Mouse (Mus musculus): Measurements from ENCODE around the gene Vps13c.

Vps13c gene

GRCm38 (mm10) chr9:67839981-67840859 lies at the start of gene Vps13c:
Gene Vps13c (plus strand): TSS chr9:67840396.
- DNase-seq (ENCODE audit: low spot score in 2 of 2): peak; percentile 60 to 71

GRCm38 (mm10) chr9:67792405-67792804 lies 47.8 kb upstream of the Vps13c start:
- DNase-seq (ENCODE audit: low spot score in 2 of 2): no peak

GRCm38 (mm10) chr9:67793501-67793900 lies 46.7 kb upstream of the Vps13c start:
- no peak for DNase-seq (ENCODE audit: low spot score in 2 of 2)

- DNase-seq (ENCODE audit: low spot score in 2 of 2): no peak
Observed at GRCm38 (mm10) chr9:67794216-67794615, 46.0 kb upstream of the Vps13c start.

- DNase-seq (ENCODE audit: low spot score in 2 of 2): no peak
Observed at GRCm38 (mm10) chr9:67794668-67795067, 45.5 kb upstream of the Vps13c start.

GRCm38 (mm10) chr9:67795205-67795675 lies 45.0 kb upstream of the Vps13c start:
- peak; percentile 28 to 49 for DNase-seq (ENCODE audit: low spot score in 2 of 2)

GRCm38 (mm10) chr9:67799078-67799819 lies 40.9 kb upstream of the Vps13c start:
- DNase-seq (ENCODE audit: low spot score in 2 of 2): no peak

- DNase-seq (ENCODE audit: low spot score in 2 of 2): peak; percentile 24 to 25
Observed at GRCm38 (mm10) chr9:67802241-67802640, 38.0 kb upstream of the Vps13c start.

GRCm38 (mm10) chr9:67807000-67807399 lies 33.2 kb upstream of the Vps13c start:
- no peak for DNase-seq (ENCODE audit: low spot score in 2 of 2)

GRCm38 (mm10) chr9:67810527-67810926 lies 29.7 kb upstream of the Vps13c start:
- DNase-seq (ENCODE audit: low spot score in 2 of 2): no peak

- DNase-seq (ENCODE audit: low spot score in 2 of 2): no peak
Observed at GRCm38 (mm10) chr9:67811116-67811515, 29.1 kb upstream of the Vps13c start.

GRCm38 (mm10) chr9:67813171-67813570 lies 27.0 kb upstream of the Vps13c start:
- DNase-seq (ENCODE audit: low spot score in 2 of 2): no peak

GRCm38 (mm10) chr9:67813665-67814337 lies 26.4 kb upstream of the Vps13c start:
- no peak for DNase-seq (ENCODE audit: low spot score in 2 of 2)

GRCm38 (mm10) chr9:67816172-67816928 lies 23.8 kb upstream of the Vps13c start:
- DNase-seq (ENCODE audit: low spot score in 2 of 2): no peak

- DNase-seq (ENCODE audit: low spot score in 2 of 2): no peak
Observed at GRCm38 (mm10) chr9:67817898-67818667, 22.1 kb upstream of the Vps13c start.

- no peak for DNase-seq (ENCODE audit: low spot score in 2 of 2)
Observed at GRCm38 (mm10) chr9:67818668-67818950, 21.6 kb upstream of the Vps13c start.

GRCm38 (mm10) chr9:67823131-67823530 lies 17.1 kb upstream of the Vps13c start:
- DNase-seq (ENCODE audit: low spot score in 2 of 2): no peak

- no peak for DNase-seq (ENCODE audit: low spot score in 2 of 2)
Observed at GRCm38 (mm10) chr9:67825527-67825926, 14.7 kb upstream of the Vps13c start.

GRCm38 (mm10) chr9:67828182-67828581 lies 12.0 kb upstream of the Vps13c start:
- DNase-seq (ENCODE audit: low spot score in 2 of 2): peak in 1 of 2 experiments; percentile 34

- DNase-seq (ENCODE audit: low spot score in 2 of 2): peak in 1 of 2 experiments; percentile 20
Observed at GRCm38 (mm10) chr9:67830411-67831358, 9.5 kb upstream of the Vps13c start.

Measured in right cerebral cortex, postnatal 36 days (tissue).